8 mouse cellular contexts compared by ENCODE assay signal in genomic region chr19:37208986-37209385, GRCm38 (mm10). TPM values are rescaled to one million over a fixed set of nuclear protein-coding genes. Genes with fewer than 3 reads are reported as not detected.
DNase-seq lines count a peak whose midpoint lies in the region; ATAC-seq lines count a peak whose summit lies in the region.

No protein-coding gene starts in this region.

- ATAC-seq in kidney, embryonic 14.5 days (ENCODE audit: low FRiP score, low TSS enrichment): no peak
- no peak for ATAC-seq in hindbrain, embryonic 15.5 days (ENCODE audit: low FRiP score, low read depth)
- ATAC-seq in midbrain, embryonic 16.5 days: no peak

- H3K27ac ChIP-seq in kidney, embryonic 14.5 days (ENCODE audit: low read depth, low read length): no peak overlapping the region
- no peak overlapping the region for H3K27ac ChIP-seq in hindbrain, embryonic 15.5 days (replicated peaks)
- no peak overlapping the region for H3K27ac ChIP-seq in midbrain, embryonic 16.5 days (ENCODE audit: low read length)

- peak overlapping the region; percentile 99 for H3K4me3 ChIP-seq in kidney, embryonic 14.5 days (ENCODE audit: low read length)
- peak overlapping the region; percentile 86 for H3K4me3 ChIP-seq in hindbrain, embryonic 15.5 days
- H3K4me3 ChIP-seq in midbrain, embryonic 16.5 days (ENCODE audit: low read depth, low read length): peak overlapping the region; percentile 100; the same call in 1 of the 2 replicates

- H3K36me3 ChIP-seq in kidney, embryonic 14.5 days (ENCODE audit: control insufficient read depth, insufficient read depth, low read length): peaks cover 27% of the 10 kb centered on the region
- peaks cover 20% of the 10 kb centered on the region for H3K36me3 ChIP-seq in hindbrain, embryonic 15.5 days
- H3K36me3 ChIP-seq in midbrain, embryonic 16.5 days (ENCODE audit: control insufficient read depth, insufficient read depth, low read length): peaks cover 3% of the 10 kb centered on the region

- H3K9ac ChIP-seq in kidney, embryonic 14.5 days (ENCODE audit: low read depth, low read length): peak overlapping the region; percentile 98; the same call in 1 of the 2 replicates
- H3K9ac ChIP-seq in hindbrain, embryonic 15.5 days: 0 out of 2 replicates have a peak overlapping the region, but pooled peaks have one; percentile 94
- no peak overlapping the region for H3K9ac ChIP-seq in midbrain, embryonic 16.5 days (ENCODE audit: low read depth, low read length)

- intact Hi-C loops in left cerebral cortex, postnatal 4 days (cut with DNase I): loop anchor here (5.0 kb wide), 2 partner anchors 37 to 157 kb away; no protein-coding TSS in a partner anchor

- peaks cover 7% of the 10 kb centered on the region; the same call in 1 of the 2 replicates for H3K4me1 ChIP-seq in kidney, embryonic 14.5 days (ENCODE audit: control insufficient read depth, insufficient read depth, low read length)
- H3K4me1 ChIP-seq in hindbrain, embryonic 15.5 days (replicated peaks): peaks cover 20% of the 10 kb centered on the region
- peaks cover 20% of the 10 kb centered on the region for H3K4me1 ChIP-seq in midbrain, embryonic 16.5 days (ENCODE audit: control insufficient read depth, insufficient read depth, low read length)

- peak overlapping the region; percentile 72 for H3K4me2 ChIP-seq in kidney, embryonic 14.5 days (replicated peaks; ENCODE audit: low read depth, low read length)
- H3K4me2 ChIP-seq in hindbrain, embryonic 15.5 days: peak overlapping the region; percentile 77
- H3K4me2 ChIP-seq in midbrain, embryonic 16.5 days (ENCODE audit: low read length): peak overlapping the region; percentile 58

- DNase-seq in kidney, postnatal 4 days: no peak
- DNase-seq in adipocyte (ENCODE audit: low spot score): peak; percentile 59
- no peak for DNase-seq in left cerebral cortex, postnatal 4 days
- DNase-seq in adrenal gland, postnatal 14 days: no peak
- no peak for DNase-seq in layer of hippocampus, adult 9-10 months (ENCODE audit: low spot score)

- WGBS in kidney, embryonic 14.5 days: 60% methylated on average over 7 of the region's 7 CpGs
- 72% methylated on average over 7 of the region's 7 CpGs for WGBS in hindbrain, embryonic 15.5 days
- 78% methylated on average over 7 of the region's 7 CpGs for WGBS in midbrain, embryonic 16.5 days

- H3K9me3 ChIP-seq in kidney, embryonic 14.5 days (ENCODE audit: control insufficient read depth, low read length): no peaks in the 10 kb centered on the region
- no peaks in the 10 kb centered on the region for H3K9me3 ChIP-seq in hindbrain, embryonic 15.5 days
- H3K9me3 ChIP-seq in midbrain, embryonic 16.5 days (replicated peaks; ENCODE audit: control insufficient read depth, low read length, poor library complexity, severe bottlenecking): no peaks in the 10 kb centered on the region

- H3K27me3 ChIP-seq in kidney, embryonic 14.5 days (ENCODE audit: control insufficient read depth, insufficient read depth, low read length): no peaks in the 10 kb centered on the region
- no peaks in the 10 kb centered on the region for H3K27me3 ChIP-seq in hindbrain, embryonic 15.5 days
- H3K27me3 ChIP-seq in midbrain, embryonic 16.5 days (ENCODE audit: control insufficient read depth, insufficient read depth, low read depth, low read length): no peaks in the 10 kb centered on the region

RNA-seq across cellular contexts. Expression of gene Cpeb3, which starts 0.6 kb away (rescaled TPM):
- 0.83 and 1.0 TPM in 2 replicates for polyA plus RNA-seq in kidney, embryonic 14.5 days (2014; fragmentation: Nextera tagmentation; extraction: Ambion mirVana)
- polyA plus RNA-seq in hindbrain, embryonic 15.5 days (2015; fragmentation: Nextera tagmentation; extraction: Ambion mirVana): 12.3 and 12.8 TPM in 2 replicates
- polyA plus RNA-seq in midbrain, embryonic 16.5 days (2015; fragmentation: Nextera tagmentation; extraction: Ambion mirVana): 11.2 and 12.9 TPM in 2 replicates
- total RNA-seq in left cerebral cortex, postnatal 4 days (2021): 10 to 100 TPM; 36.7 to 38.6 TPM
- 15.4 and 19.3 TPM in 2 replicates for total RNA-seq in adrenal gland, postnatal 14 days (2021)

RNA-seq across cellular contexts. Expression of gene March5, which starts 1.6 kb away (rescaled TPM):
- 98.4 and 119 TPM in 2 replicates for polyA plus RNA-seq in kidney, embryonic 14.5 days (2014; fragmentation: Nextera tagmentation; extraction: Ambion mirVana)
- polyA plus RNA-seq in hindbrain, embryonic 15.5 days (2015; fragmentation: Nextera tagmentation; extraction: Ambion mirVana): 101 and 104 TPM in 2 replicates
- 89.2 and 96.1 TPM in 2 replicates for polyA plus RNA-seq in midbrain, embryonic 16.5 days (2015; fragmentation: Nextera tagmentation; extraction: Ambion mirVana)
- total RNA-seq in left cerebral cortex, postnatal 4 days (2021): 100 to 1,000 TPM in 1 of 2 experiments, 10 to 100 TPM in 1; 99.0 to 104 TPM
- total RNA-seq in adrenal gland, postnatal 14 days (2021): 143 TPM in 2 replicates
